Mouse (Mus musculus) kidney, postnatal 14 days (tissue): ENCODE data around the gene Adamtsl1.

Experiments
- DNase-seq: peaks from one replicate; pipeline ENCODE4 v3.0.0; 2022; ENCODE audit warnings: mixed read lengths

Adamtsl1 gene

DNA sequence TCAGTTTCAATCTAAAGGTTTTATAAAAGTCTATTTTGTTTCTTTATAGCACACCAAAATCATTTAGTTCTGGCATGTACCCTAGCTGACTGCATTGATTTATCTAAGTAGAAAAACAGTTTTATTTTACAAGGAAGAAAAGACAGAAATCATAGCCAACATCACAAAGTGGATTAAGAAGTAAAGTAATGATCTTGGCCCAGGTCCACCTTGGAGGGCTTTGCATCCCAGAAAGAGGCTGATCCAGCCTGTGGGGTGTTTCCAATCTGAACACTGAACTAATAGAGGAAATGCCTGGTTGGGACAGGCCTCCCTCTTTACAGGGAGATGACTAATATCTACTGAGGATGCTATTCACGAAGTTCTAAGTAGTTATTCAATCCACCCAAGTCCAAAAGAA, 163.6 kb downstream of the Adamtsl1 start:
- peak; percentile 15 for DNase-seq

DNA sequence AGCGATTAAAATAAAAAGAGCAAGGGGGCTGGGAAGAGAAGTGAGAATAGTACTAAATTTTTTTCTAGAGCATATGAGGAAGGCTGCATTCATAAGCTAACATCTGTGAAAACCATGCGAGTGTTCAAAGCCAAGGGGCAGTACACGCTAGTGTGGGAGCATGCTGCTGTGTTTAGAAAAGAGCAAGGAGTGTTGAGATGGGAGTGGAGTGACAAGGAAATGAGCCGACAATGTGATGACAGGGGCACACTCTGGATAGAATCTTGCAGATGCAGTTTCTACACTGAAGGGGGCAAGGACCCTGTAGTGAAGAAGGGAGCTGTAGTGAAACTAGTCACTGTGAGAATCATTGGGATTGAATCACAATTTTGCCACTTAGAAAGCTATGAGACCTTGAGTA, 172.2 kb downstream of the Adamtsl1 start:
- DNase-seq: no peak

- DNase-seq: no peak
Measured at GRCm38 (mm10) chr4:85695237-85695636, 181.3 kb downstream of the Adamtsl1 start.

DNA sequence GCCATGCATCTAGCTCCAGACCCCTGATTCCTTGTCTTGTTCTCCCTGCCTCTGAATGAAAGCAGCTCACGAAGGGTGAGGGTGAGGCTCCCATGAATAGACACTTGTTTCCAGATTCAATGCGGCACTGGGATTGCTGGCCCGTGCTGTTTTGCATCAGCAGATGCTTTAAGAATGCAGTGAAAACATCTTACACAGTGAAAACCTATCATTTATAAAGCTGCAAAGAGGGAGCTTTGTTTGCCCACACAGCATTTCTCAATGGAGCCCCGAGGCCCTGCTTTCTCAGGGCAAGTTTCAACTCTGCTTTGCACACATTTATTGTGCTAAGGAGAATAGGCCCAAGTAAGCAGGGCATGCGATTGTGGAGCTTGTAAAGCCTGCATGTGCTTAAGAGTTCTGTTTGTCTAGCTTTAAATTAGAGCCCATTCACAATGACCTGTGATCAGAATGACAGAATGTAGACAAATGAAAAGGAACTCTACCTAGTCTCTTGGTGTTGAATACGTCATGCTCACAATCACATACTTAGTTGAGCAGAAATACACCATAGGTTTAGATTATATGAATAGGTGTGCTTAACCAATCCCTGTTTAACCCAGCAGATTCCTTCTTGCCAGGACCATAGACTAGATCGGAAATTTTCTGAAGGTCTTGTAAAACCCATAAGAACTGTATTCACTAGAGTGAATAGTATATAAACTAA, 193.5 kb downstream of the Adamtsl1 start:
- no peak for DNase-seq

- no peak for DNase-seq
Measured at GRCm38 (mm10) chr4:85709636-85710035, 195.7 kb downstream of the Adamtsl1 start.

DNA sequence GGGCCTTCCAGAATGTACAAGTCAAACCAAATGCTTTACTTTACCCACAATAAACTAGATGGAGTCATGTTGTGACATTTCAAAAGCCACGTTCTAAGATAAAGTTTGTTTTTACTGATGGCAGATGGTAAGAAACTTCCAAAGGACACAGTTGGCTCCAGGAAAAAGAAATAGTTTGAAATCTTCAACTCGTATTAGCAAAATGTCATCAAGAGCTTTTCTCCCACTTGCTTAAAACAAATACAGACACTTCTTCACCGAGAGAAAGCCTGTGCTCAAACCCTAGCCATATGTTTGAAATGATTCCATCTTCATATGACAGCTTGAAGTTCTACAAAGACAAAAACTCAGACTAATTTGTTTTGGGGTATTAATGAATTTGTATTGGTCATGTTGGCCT, 211.0 kb downstream of the Adamtsl1 start:
- DNase-seq: no peak

DNA sequence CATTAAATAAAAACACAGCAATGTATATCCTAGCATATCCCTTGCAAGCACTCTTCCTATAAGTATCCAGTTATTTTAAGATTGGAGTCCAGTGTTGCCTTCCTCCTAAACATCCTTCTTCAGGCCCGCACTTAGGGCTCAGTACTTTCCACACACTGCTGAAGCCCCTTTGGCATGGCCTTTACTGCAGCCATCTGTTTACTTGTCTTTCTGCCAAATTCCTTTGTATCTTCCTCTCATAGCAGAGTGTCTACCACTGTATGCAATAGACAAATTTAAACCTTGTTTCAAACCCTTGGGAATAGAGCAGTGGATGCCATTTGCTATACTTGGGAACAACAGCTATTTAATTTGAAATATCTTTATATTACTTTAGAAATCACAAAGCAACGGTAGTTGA, 213.8 kb downstream of the Adamtsl1 start:
- DNase-seq: no peak

- DNase-seq: no peak
Measured at GRCm38 (mm10) chr4:85728416-85728815, 214.4 kb downstream of the Adamtsl1 start.

- DNase-seq: no peak
Measured at GRCm38 (mm10) chr4:85740478-85740877, 226.5 kb downstream of the Adamtsl1 start.

GRCm38 (mm10) chr4:85741825-85742391, 227.9 kb downstream of the Adamtsl1 start:
- peak; percentile 28 for DNase-seq

DNA sequence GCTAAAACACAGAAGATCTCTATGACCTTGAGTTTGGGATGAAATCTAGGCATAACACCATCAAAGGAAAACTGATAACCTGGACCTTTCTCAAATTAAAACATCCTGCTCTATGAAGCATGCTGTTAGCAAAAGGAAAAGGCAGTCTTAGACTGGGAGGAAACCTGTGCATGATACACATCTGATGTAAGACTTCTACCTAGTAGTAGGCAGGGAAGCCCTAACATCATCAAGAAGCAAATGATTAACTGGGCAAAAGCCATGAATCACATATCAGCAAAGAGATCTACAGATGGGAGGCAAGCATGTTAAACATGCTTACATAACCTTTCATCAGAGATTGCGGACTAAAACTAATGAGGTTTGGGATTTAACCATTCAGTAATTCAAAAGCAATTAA, 229.5 kb downstream of the Adamtsl1 start:
- DNase-seq: no peak

DNA sequence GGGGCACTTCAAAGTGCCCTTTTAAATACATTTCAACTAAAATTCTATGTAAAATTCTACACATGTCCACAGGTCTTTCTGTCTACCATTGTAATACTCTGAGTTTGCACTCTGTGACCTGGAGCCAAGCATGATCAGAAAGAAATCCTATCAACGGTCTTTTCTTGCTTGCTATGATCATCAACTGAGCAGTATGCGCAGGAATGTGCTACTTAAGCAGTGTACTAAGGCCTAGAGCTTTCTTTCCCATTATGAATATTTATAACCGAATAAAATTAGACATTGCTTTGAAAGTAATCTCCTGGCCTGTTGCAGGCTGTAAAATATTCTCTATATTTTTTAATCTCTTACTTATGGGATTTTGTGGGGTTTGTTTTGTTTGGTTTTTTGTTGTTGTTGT, 248.7 kb downstream of the Adamtsl1 start:
- no peak for DNase-seq

GRCm38 (mm10) chr4:85763161-85764014, 249.4 kb downstream of the Adamtsl1 start:
- no peak for DNase-seq

DNA sequence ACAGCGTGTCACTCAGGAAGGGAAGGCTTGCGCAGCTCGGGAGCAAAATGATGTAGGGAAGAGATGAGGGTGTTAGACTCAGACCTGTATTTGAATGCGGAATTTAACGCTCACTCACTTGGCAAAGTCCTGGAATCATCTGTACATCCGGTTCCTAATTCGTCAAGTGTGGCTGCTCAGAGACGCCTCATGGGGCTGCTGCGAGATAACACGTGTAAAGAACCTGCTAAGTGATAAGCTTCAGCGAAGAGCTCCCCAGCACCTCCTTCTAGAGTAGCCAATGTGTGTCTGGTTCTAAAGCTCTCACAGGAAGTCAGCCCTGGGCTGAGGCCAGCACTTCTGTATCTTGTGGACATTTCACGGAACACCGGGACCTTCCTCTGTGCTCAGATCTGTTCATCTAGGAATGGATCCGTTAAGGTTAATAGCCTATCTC, 250.1 kb downstream of the Adamtsl1 start:
- peak; percentile 5 for DNase-seq

GRCm38 (mm10) chr4:85764476-85764875, 250.5 kb downstream of the Adamtsl1 start:
- no peak for DNase-seq

DNA sequence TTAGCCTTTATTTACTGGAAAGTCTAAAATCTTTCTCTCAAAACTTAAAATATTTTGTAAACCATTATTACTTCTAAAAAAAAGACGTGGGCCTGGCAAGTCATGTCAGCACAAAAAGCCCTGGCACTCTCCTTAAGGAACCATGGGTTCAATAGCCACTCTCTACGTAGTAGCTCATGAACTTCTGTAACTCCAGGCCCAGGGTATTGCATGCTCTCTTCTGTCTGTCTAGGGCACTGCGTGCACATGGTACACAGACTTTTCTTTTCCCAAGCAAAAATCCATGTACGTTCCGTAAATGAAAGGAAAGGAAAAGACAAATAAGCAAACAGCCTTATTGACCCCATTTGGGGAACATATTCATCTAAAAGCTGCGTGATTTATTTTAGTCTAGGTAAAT, 253.7 kb downstream of the Adamtsl1 start:
- no peak for DNase-seq

- peak; percentile 64 for DNase-seq
Measured at GRCm38 (mm10) chr4:85768107-85768506, 254.1 kb downstream of the Adamtsl1 start.

GRCm38 (mm10) chr4:85782511-85782910, 268.5 kb downstream of the Adamtsl1 start:
- no peak for DNase-seq

- DNase-seq: no peak
Measured at GRCm38 (mm10) chr4:85783768-85784379, 269.9 kb downstream of the Adamtsl1 start.

GRCm38 (mm10) chr4:85784428-85784827, 270.5 kb downstream of the Adamtsl1 start:
- no peak for DNase-seq

DNA sequence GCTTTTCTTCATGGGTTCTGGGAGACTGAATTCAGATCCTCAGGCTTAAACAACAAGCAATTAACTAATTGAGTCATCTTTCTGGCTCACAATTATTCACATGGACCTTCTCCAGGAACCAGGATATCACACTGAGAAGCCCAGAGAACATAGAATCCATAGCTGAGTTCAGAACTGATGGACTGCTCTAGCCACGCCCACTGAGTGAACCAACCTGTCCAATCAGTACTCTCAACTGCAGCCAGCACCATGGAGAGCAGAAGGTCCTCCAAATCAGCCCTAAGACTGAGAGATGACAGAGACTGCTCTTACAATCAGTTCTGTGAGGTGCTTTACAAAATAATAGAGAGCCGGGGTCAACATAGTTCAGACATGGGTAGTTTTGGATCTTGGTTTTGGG, 276.3 kb downstream of the Adamtsl1 start:
- peak; percentile 16 for DNase-seq

DNA sequence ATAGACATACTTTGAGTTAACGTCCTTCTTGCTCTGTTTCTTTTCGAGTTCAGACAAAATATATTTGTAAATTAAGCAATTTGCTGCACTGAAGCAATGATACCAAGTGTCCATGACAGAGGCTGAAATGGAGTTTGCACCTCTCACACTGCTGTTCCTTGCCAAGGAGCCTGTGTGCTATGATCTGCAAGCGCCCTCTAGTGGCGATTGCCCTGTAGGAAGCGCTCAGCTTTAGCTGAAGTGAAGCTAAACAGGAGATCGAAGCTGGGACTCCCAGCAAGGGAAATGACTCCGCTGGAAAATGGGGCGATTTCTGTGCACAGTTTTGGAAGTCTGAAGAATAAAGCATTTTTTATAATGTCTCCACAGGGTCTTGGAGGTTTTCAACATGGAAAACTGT, 287.8 kb downstream of the Adamtsl1 start:
- peak; percentile 82 for DNase-seq

DNA sequence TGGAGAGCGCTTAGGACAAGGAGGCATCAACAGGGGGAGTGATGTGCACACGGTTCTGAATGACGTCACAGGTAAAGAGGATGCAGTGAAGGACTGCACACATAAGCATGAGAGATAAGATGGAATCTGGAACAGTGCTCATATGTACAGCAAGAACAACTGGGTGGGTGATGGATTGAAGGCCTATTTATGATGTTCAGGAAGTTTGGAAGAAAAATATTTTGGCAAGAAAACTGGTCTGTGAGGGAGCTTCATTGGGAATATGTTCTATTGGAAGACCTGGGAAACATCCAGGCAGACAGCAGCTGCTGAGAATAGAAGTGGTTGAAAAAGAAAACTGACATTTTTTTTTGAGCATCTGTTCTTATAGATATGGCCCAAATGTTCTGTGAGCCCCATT, 300.4 kb downstream of the Adamtsl1 start:
- no peak for DNase-seq
